Mouse (Mus musculus): ENCODE measurements around the gene Hand1.

- TF ChIP-seq EP300 (IDR thresholded peaks at IDR 0.05; ENCODE audit: low read depth) (no peak), CTCF (IDR thresholded peaks at IDR 0.05; ENCODE audit: low read depth) (0 out of 2 replicates have a peak, but pooled peaks have one; percentile 5)
Measured at GRCm38 (mm10) chr11:57786616-57787418, 45.8 kb downstream of the Hand1 start.
